Mouse (Mus musculus): Measurements from ENCODE around the gene Pex26. TPM values are rescaled to one million over a fixed set of nuclear protein-coding genes. Genes with fewer than 3 reads are reported as not detected.

Pex26 gene
- polyA plus RNA-seq, 1 experiment, result 7.6 TPM

DNA sequence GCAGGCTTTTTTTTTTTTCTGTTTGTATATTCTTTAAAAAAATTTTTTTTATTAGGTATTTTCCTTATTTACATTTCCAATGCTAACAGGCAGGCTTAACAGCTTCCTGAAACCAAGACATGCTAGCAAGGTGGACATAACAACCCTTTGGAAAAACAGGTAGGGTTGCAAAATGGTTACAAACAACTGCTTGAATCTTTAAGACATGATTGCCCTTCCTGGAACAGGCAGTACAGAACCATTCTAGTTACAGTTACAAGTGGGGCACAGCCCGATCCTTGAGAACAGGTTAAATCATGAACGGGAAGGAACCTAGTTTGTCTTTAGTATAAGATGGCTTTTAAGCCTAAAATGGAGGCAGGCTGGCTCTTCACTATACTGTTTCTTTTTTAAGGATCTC lies 52.9 kb downstream of the Pex26 start:
- TF ChIP-seq GATA1 (IDR thresholded peaks at IDR 0.05; ENCODE audit: low read length), result no peak

DNA sequence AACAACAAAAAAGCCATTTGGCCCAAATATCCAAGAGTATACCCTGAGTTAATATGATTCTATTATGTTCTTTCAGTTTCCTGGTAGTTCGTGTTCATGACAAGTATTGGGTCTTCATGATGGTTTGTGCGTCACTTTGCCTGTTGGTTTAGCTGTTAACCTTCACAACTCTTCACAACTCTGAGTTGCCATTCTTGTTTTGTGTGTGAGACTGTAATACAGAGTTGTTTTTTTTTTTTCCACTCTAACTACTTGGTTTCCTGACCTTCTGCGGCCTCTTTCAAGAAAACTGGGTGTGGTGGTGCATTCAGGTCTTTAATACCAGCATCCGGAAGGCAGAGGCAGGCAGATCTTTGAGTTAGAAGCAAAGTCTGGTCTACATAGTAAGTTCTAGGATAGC lies 54.7 kb downstream of the Pex26 start:
- no peak for TF ChIP-seq GATA1 (IDR thresholded peaks at IDR 0.05; ENCODE audit: low read length)

DNA sequence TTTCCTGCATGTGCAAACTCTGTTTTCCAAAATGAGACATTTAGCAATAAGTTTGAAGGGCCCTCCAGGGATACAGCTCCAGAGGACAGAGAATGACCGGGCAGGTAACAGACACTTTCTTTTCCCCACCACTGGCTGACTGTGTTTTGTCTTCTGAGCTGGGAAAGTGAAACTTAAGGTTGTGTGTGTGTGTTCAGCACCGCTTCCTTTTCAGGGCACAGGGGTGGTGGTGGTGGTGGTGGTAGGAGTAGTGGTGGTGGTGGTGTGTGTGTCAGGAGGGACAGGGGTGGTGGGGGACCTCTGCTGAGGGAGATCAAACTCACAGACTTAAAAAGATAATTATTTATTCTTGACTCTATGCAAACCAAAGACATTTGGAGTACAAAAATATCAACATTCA lies 58.3 kb downstream of the Pex26 start:
- TF ChIP-seq GATA1 (IDR thresholded peaks at IDR 0.05; ENCODE audit: low read length), result no peak

- TF ChIP-seq GATA1 (IDR thresholded peaks at IDR 0.05; ENCODE audit: low read length), result no peak
These were observed 59.7 kb downstream of the Pex26 start for GRCm38 (mm10) chr6:121243161-121243560.

DNA sequence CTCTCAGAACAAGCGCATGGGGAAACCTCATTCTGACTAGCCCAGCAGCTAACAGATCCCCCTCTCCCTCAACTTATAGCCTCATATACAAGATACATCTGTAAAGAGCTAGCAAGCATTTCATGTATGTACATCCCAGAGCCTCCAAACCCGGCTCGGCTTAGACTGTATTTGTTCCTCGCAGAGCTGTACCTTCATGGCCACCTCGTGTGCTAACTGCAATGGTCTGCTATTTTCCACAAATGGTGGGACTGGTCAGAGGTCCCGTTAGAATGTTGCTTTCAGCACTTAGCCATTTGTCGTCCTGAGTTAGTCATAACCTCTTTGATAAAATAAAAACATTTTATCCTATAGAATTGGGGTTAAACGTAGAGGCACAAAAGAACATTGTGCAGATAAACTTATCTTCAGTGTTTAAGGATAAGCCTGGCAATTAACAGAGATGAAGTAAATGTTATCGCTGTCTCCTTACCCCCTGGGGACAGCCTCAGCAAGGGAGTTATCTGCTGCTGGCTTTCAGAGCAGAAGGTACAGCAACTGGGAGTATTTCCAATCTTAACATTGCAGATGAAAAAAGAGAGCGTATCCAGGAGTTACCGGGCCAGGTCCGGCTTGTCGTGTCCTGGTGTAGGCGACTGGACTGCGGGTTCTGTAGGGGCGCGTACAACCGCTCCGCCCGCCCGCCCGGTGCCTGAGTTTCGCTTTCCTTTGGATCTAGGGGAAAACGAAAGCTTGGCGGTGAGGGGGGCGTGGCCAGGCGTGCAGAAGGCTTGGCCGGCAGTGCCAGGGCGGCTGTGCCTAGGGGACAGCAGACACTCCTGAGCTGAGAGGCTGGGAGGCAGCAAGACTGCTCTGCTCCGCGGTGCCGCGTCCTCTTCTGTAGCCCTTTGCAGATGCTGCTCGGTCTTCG lies 61.9 kb downstream of the Pex26 start, which contains the start of gene Usp18:
Gene Usp18, plus strand, starts transcription at position 780 of the 910 bp plus-strand sequence.
- TF ChIP-seq GATA1 (IDR thresholded peaks at IDR 0.05; ENCODE audit: low read length), result no peak

DNA sequence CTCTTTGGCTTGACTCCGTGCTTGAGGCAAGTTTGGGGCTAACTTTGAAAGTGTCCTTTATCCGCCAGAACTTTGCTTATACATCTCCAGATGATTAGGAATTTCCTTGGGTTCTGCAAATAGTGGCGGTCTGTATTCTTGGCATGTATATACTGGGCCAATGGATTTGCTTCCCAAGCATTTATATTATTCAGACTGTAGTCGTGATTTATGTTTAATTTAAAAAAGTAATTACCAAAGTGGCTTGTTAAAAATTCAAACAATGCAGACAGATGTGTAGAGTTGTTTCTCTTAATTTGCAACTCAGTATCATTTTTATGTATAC lies 62.5 kb downstream of the Pex26 start:
- TF ChIP-seq GATA1 (IDR thresholded peaks at IDR 0.05; ENCODE audit: low read length), result no peak

Other genes starting within 250 kb of the Pex26 start
- 48.1 and 48.7 TPM in 2 replicates for gene Mical3, start 52.7 kb upstream of the Pex26 start, polyA plus RNA-seq (2012)
- gene Tuba8, start 27.0 kb downstream of the Pex26 start, polyA plus RNA-seq (2012), result not detected in 2 replicates
- gene Usp18, start 62.2 kb downstream of the Pex26 start, polyA plus RNA-seq (2012), result 0.08 and 0.13 TPM in 2 replicates
- 5.4 and 7.9 TPM in 2 replicates for gene Slc6a13, start 116.6 kb downstream of the Pex26 start, polyA plus RNA-seq (2012)
- not detected in 2 replicates for gene Slc6a12, start 159.4 kb downstream of the Pex26 start, polyA plus RNA-seq (2012)